Mouse (Mus musculus) spleen, postnatal 14 days (tissue): ENCODE measurements at regions not wholly inside any gene's neighbourhood (a gene's known extent, or its start where the extent isn't known, plus 50 kb on each side); places are given as distances from the start of the nearest gene placed in this dataset.

Source experiments
- DNase-seq, 2 experiments: peaks; one replicate each; pipeline ENCODE4 v3.0.0; 2021 to 2022; ENCODE audit warnings: low spot score in 2 of 2

GRCm38 (mm10) chr14:106365624-106366118 lies 259.7 kb downstream of the Trim52 start:
- DNase-seq, result no peak

- DNase-seq, result no peak
Observed at GRCm38 (mm10) chr14:106373451-106373850, 267.5 kb downstream of the Trim52 start.

GRCm38 (mm10) chr14:106379645-106380044 lies 273.6 kb downstream of the Trim52 start:
- DNase-seq, result no peak

DNA sequence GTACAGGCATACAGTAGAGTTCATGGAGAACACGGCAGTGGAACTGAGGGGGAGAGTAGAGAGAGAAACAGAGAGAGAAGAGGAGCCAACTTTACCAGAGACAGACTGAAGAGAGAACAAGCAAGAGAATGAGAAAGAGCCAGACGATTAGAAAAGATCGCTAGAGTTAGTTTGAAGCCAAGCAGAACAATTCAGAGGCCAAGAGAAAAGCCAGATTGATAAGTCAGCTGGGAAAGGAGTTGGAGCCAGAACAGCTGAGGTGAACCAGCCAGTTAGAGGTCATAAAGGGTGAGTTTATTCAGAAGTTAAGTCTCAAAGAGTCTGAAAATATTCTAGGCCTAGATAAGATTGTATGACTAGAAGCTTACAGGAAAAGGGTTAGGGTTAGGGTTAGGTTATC lies 281.7 kb downstream of the Trim52 start:
- no peak for DNase-seq

DNA sequence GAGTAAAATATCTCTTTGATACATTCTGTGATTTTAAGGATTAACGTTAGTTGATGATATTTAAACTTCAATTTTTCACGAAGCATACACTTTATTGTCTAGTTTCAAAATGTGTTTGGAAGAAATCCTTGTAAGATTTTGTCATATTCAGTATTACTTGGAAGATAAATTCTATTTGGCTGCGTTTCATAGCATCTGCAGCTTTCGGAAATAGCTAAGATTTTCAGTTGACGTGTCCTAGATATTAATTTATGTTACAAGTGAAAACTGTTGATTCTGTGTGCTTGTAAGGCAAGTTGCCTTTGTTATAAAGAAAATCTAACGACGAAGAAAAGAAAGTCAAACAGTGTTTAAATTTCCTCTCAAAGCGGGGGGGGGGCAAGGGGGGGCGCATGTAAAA lies 284.5 kb downstream of the Trim52 start:
- no peak for DNase-seq

GRCm38 (mm10) chr14:106393978-106394377 lies 288.0 kb downstream of the Trim52 start:
- DNase-seq, result no peak

- DNase-seq, result no peak
Observed at GRCm38 (mm10) chr14:106412917-106413558, 307.0 kb downstream of the Trim52 start.

DNA sequence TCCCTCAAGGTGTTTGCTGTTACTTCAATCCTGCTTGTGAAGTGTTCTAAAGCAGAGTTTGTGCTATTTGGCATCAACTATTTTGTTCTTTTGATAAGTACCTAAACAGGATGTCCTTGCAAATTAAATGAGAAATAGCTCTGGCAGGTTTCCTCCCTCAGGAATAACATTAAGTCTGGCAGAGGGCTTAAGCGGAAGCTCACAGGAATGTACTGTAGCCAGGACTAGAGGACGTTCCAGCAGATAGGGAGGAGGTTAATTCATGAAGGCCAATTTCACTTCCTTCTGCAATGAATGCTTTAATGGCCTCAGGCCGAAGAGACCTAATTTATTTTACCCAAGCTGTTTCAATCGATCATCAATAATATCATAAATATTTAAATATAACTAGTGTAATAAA lies 318.7 kb downstream of the Trim52 start:
- DNase-seq, result no peak

- DNase-seq, result no peak
Observed at GRCm38 (mm10) chr14:106428594-106428993, 322.6 kb downstream of the Trim52 start.

DNA sequence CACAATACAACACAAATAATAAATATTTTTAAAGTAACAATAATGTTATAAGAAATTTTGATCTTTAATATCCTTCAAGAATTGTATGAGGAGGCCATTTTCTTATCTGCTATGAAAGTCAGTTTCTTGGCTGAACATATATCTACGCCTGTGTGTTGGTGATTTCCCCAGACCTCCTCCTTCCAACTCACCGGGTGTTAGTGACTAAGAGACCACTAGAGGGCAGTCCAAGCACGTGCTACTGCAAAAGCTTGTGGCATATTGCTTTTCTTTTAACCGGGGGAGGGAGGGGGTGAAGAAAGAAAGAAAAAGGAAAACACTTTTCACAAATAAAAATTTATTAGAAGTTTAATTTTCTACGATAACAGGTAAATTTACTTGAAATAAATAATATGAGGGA lies 333.3 kb downstream of the Trim52 start:
- DNase-seq, result peak in 1 of 2 experiments; percentile 5

GRCm38 (mm10) chr14:106489074-106489473 lies 383.1 kb downstream of the Trim52 start:
- DNase-seq, result no peak

DNA sequence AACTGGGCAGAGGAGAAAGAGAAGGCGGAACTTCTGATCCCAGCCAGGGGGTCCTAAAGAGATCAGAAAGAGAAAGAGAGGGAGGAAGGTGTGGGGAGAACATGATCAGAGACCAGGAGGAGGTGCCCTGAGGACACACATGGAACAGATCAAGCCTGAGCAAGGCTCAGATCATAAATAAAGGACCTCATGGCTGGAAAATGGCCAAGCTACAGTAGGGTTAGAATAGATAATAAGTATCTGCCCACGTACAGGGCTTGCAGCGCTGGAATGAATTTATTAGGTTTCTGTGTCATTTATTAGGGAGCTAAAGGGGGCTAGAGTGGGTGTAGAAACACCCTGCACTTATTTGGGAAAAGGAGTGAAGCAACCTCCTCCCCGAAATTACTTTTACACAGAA lies 385.4 kb downstream of the Trim52 start:
- no peak for DNase-seq

DNA sequence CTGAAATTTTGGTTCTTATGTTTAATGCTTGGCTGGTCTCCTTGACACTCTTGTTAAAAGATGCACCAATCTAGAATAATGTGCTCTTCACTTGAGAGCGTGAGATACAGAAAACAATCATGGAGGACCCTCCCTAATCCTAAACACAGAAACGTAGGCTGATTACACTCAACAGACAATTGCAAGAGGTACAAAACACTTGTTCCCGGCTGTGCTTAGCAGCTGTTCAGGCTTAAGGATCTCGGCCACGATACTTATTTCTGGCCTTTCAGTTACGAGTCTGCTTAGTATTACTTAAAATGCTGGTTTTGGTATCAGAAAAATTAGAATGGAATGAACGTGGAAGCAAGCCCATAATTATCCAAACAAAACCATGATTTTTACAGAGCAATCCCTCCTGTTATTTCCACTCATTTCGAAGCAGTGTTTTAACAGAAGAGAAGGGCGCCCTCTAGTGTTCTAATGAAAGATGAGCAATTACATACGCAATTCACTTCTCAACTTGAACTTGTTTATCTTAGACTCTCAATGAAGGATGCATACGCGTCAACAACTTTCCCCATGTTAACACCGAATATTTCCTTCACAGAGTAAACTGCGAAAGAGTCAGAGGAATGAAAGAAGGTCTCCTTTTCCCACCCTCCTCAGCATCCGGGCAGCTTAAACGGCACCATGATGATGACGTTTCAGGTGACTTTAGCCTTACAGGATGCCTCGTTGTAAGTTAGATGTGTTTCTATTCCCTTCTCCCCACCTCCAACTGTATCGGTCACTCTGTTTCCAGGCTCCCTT lies 394.5 kb downstream of the Trim52 start:
- no peak for DNase-seq

GRCm38 (mm10) chr14:106506921-106507320 lies 400.9 kb downstream of the Trim52 start:
- DNase-seq, result no peak

DNA sequence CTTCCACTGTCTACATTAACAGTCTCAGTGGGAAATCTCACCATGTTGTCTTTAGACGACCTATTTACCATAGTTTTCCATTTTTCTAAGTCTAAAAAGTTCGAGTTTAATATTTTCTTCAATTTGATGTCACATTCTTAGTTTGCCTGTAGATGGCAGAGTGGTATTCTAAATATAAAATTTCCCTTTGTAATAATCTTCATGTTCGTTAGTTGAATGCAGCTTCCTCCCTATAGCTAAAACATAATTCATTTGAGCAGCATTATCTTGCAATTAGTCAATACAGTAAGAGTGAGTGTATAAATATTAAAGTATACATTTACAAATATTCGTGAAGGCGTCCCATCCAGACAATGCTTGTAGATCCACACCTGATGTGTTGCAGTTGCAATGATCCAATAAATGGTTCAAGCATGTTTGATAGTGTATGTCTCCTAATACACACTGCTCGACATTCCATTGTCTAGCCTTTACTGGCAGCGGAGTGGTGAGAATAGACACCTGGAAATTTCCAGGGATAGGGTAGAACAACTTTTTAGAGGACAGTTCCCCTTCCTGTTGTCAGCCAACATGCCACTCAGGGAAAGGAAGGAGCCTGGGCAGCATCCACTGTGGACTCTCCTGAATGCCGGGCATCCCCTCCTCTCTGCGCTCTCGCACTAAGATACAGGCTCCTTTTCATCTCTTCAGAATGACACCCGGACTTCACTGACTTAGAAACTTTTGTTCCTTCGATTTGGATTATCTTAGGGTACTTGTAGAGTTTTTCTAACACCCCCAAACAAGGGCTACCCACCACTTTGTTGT lies 412.8 kb downstream of the Trim52 start:
- no peak for DNase-seq

DNA sequence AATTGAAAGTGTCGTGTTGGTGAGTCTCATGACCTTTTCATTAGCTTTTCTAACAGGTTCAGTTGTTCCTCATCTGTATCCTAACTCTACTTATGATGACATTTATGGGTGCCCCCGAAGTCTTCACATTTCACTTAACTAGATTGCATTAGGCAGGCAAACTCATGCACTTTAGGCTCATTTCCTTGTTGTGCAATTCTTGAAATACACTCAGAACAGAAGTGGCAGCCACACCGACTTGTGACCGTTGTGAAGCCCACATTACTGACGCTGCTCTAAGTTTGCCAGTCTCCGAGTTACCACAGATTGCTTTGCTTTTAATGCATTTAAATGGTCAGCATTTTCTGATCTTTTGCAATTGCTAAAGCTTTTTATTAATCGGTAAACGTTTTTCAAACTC lies 414.8 kb downstream of the Trim52 start:
- DNase-seq, result no peak

DNA sequence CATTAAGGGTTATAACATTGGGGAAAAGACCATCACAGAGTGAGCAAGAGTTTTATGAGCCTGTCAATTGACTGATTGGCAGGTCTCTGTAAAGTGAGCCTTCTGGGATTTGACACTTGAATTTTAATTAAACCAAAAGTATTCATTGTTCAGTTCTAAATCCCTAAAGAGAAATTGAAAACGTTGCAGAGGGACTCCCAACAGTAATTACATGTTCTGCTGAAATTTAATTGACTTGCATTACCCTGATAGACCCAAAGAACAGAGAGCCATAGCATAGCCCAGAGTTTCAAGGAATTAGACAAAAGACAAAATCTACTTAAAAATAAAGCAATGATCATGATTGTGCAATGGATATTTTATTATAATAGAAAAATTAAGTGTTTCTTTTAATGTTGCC lies 444.2 kb downstream of the Trim52 start:
- no peak for DNase-seq

DNA sequence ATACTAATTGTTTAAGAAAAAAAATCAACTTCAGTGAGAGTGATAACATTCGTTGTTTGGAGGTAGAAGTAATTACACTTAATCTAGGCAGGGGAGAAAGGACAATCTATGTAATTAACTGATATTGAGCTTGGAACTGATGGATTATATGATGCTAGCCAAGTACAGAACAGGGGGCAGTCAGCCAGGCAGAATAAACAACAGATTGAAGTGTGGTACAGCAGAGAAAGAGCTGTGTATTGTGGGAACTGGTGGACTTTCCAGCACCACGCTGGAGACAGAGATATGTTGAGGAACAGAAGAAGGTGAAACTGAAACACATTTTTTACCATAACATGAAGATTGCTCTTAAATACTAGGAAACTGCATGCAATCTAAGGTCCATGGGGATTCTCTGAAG lies 473.3 kb downstream of the Trim52 start:
- no peak for DNase-seq

DNA sequence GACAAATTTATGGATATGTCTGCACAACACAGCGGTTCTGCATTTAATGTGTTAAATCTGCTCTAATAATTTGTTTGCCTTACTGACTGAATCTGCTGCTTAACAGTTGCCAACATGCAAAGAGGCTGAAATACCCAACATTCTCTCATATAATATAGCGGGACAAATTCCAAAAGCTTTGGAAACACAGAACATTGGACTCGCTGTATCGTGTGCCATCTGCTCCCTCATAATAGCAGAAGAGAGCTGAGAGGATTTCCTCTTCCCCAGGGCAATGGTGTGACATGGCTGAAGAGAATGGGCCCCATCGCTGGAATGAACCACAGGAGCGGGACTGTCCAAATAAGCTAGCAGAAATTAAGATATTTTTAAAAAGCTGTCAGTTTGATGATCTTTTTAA lies 475.9 kb downstream of the Trim52 start:
- DNase-seq, result no peak

GRCm38 (mm10) chr14:106593352-106593751 lies 487.4 kb downstream of the Trim52 start:
- no peak for DNase-seq

DNA sequence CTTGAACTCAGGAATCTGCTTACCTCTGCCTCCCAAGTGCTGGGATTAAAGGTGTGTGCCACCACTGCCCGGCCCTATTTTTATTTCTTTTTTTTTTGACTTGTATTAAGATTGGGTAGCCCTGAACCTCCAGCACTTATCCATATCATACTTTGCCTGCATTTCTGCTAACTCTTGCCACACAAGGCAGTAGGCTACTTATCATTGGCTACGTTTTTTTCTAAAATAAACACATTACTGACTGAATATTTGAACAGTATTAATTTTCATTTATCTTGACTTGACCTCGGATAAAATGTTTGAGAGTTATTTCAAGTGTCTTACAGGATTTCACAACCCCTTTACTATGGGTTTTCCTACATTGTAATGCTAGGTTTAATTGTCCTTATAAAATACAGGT lies 488.0 kb downstream of the Trim52 start:
- DNase-seq, result no peak

DNA sequence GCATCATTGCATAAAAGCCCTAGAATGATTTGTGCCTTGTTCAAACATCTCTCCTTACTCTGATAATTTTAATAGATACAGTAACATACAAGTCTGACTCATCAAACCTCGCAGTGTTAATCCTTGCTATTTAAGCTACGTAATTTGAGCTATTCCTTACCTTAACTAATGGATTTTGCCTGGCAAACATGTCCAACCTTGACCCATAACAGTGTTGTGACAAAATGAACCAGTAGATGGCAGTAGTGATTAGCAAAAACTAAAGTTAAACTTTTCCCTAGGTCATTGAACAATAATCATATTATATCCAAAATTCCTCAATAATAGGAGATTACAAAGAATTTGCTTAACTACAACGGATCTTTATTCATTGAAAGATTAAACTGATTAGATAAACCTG lies 501.0 kb downstream of the Trim52 start:
- DNase-seq, result no peak
